Mouse (Mus musculus) liver, postnatal 0 days (tissue): ENCODE results near the gene Phf24. TPM values are rescaled to one million over a fixed set of nuclear protein-coding genes. Genes with fewer than 3 reads are reported as not detected.

ENCODE experiments used
- ATAC-seq: fragments of 200-750 bp; cut with Nextera tagmentation; 2 replicates; pipeline ENCODE4 v1.8.0; 2017; ENCODE audit warnings: mild to moderate bottlenecking, moderate library complexity
- DNase-seq: peaks from one replicate; pipeline ENCODE4 v3.0.0-alpha.2; 2016
- H3K27ac ChIP-seq: fragments of 300-500 bp; sonication (generic); 2 replicates; pipeline ENCODE4 v1.5.1; 2014; ENCODE audit warnings: antibody characterized with exemption, moderate library complexity, mild to moderate bottlenecking, low read depth
- H3K27me3 ChIP-seq: fragments of 300-500 bp; sonication (generic); 2 replicates; pipeline ENCODE4 v1.6.1; 2014; ENCODE audit warnings: low read length, control low read depth, mixed read lengths; ENCODE audit not compliant: insufficient read depth
- H3K36me3 ChIP-seq: fragments of 300-500 bp; sonication (generic); replicated peaks from 2 replicates; pipeline ENCODE4 v1.6.1; 2014; ENCODE audit warnings: mild to moderate bottlenecking, control low read depth, low read length, moderate library complexity, mixed read lengths; ENCODE audit not compliant: insufficient read depth
- H3K4me1 ChIP-seq: fragments of 300-500 bp; sonication (generic); 2 replicates; pipeline ENCODE4 v1.6.1; 2014; ENCODE audit warnings: antibody characterized with exemption, mild to moderate bottlenecking, control low read depth; ENCODE audit not compliant: insufficient read depth
- H3K4me2 ChIP-seq: fragments of 300-500 bp; sonication (generic); 2 replicates; pipeline ENCODE4 v1.6.1; 2014; ENCODE audit warnings: low read depth, mild to moderate bottlenecking, low read length, moderate library complexity, mixed read lengths
- H3K4me3 ChIP-seq: fragments of 300-500 bp; sonication (generic); 2 replicates; pipeline ENCODE4 v1.5.1; 2014; ENCODE audit warnings: low read depth, low read length
- H3K9ac ChIP-seq: fragments of 300-500 bp; sonication (generic); replicated peaks from 2 replicates; pipeline ENCODE4 v1.6.1; 2014; ENCODE audit warnings: mild to moderate bottlenecking, moderate library complexity
- H3K9me3 ChIP-seq: fragments of 300-500 bp; sonication (generic); 2 replicates; pipeline ENCODE4 v1.6.1; 2016; ENCODE audit warnings: mild to moderate bottlenecking, control low read depth, low read length, mixed read lengths
- CTCF ChIP-seq: sonication (generic); IDR thresholded peaks from 2 replicates; pipeline ENCODE4 v1.5.1; 2016; ENCODE audit warnings: antibody characterized with exemption, low read depth
- EP300 ChIP-seq: IDR thresholded peaks from 2 replicates; pipeline ENCODE4 v1.6.1; 2016; ENCODE audit warnings: antibody characterized with exemption, low read depth, mild to moderate bottlenecking
- WGBS: fragments of 180-500 bp; shearing (Covaris S2); extraction: QIAGEN DNeasy Blood & Tissue Kit; methylation state at CpG from one replicate; pipeline ENCODE4 v1.1.7; 2014; ENCODE audit not compliant: insufficient replicate concordance; 5-methylcytosine and 5-hydroxymethylcytosine counted together
- polyA plus RNA-seq: library from polyadenylated mRNA; unstranded; fragments of >200 nt; fragmentation: Nextera tagmentation; extraction: Ambion mirVana; gene quantifications from 2 replicates; pipeline ENCODE4 v1.2.1, GENCODE M21; 2015

Gene Phf24
- polyA plus RNA-seq, 1 experiment from 2014 or later = 0.12 TPM

DNA sequence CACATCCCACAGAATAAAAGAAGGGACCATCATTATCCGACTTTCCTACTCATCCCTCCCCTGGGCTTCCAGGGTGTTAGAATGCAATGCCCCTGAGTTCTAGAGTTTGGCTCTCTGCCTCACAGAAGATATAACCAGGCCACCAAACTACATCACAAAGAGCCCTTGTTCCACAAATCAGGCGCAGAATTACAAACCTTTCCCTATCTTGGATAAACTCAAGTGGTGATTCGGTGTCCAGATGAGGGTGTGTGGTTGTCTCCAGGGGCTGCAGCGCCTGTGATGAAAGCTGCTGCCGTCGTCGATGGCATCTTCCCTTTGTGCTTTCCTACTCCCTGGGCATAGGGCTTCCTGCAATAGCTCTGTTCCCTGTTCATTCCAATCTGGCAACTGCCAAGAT is 42.3 kb upstream of the Phf24 start, which contains the start of gene Fam205c:
TSS of gene Fam205c (minus strand) at position 101 of the 400 bp plus-strand sequence.
- Histone ChIP-seq H3K4me1 (peaks cover 8% of the 10 kb centered on the region), H3K27ac (no peak within 1 kb of the TSS), H3K9me3 (no peaks in the 10 kb centered on the region), H3K4me3 (no peak within 1 kb of the TSS), H3K27me3 (no peaks in the 10 kb centered on the region), H3K4me2 (no peak within 1 kb of the TSS), H3K36me3 (no peaks in the 10 kb centered on the region), H3K9ac (no peak within 1 kb of the TSS)
- ATAC-seq = no peak
- TF ChIP-seq EP300 = no peak
- TF ChIP-seq CTCF = no peak
- 85% methylated on average over 7 of the region's 7 CpGs for WGBS
- no peak for DNase-seq

GRCm38 (mm10) chr4:42876586-42877291 is 39.7 kb upstream of the Phf24 start:
- Histone ChIP-seq H3K36me3 (no peaks in the 10 kb centered on the region), H3K9me3 (no peaks in the 10 kb centered on the region), H3K27ac (no peak overlapping the region), H3K4me1 (peaks cover 9% of the 10 kb centered on the region), H3K27me3 (no peaks in the 10 kb centered on the region), H3K4me2 (no peak overlapping the region), H3K4me3 (no peak overlapping the region), H3K9ac (no peak overlapping the region)
- peak; percentile 52 for ATAC-seq
- WGBS = 33% methylated on average over 5 of the region's 5 CpGs
- peak; percentile 85 for TF ChIP-seq CTCF
- TF ChIP-seq EP300 = 0 out of 2 replicates have a peak, but pooled peaks have one; percentile 13
- DNase-seq = peak; percentile 76

DNA sequence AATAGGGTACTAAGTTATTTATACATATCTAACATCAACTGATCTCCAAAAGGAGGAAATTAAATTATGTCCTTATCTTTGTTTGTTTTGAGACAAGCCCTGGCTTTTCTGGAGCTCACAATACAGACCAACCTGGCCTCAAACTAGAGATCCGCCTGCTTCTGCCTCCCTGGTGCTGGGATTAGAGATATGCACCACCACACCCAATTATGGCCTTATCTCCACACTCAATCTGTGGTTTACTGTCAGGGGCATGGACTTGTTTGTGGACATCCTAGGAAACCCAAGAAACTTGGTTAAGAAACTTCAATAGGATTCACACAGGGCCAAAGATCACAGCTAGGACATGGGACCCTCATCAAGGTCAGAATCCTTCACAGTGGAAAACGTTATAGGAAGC is 38.8 kb upstream of the Phf24 start:
- no peak overlapping the region for H3K4me3 ChIP-seq
- ATAC-seq (no peak), DNase-seq (no peak)
- no peaks in the 10 kb centered on the region for H3K36me3 ChIP-seq
- no peaks in the 10 kb centered on the region for H3K27me3 ChIP-seq
- peaks cover 9% of the 10 kb centered on the region; the same call in 1 of the 2 replicates for H3K4me1 ChIP-seq
- H3K4me2 ChIP-seq = no peak overlapping the region
- H3K9me3 ChIP-seq = no peaks in the 10 kb centered on the region
- WGBS = 76% methylated on average over 2 of the region's 2 CpGs
- no peak overlapping the region for H3K27ac ChIP-seq
- TF ChIP-seq EP300 = peak; percentile 78
- TF ChIP-seq CTCF = no peak
- no peak overlapping the region for H3K9ac ChIP-seq

DNA sequence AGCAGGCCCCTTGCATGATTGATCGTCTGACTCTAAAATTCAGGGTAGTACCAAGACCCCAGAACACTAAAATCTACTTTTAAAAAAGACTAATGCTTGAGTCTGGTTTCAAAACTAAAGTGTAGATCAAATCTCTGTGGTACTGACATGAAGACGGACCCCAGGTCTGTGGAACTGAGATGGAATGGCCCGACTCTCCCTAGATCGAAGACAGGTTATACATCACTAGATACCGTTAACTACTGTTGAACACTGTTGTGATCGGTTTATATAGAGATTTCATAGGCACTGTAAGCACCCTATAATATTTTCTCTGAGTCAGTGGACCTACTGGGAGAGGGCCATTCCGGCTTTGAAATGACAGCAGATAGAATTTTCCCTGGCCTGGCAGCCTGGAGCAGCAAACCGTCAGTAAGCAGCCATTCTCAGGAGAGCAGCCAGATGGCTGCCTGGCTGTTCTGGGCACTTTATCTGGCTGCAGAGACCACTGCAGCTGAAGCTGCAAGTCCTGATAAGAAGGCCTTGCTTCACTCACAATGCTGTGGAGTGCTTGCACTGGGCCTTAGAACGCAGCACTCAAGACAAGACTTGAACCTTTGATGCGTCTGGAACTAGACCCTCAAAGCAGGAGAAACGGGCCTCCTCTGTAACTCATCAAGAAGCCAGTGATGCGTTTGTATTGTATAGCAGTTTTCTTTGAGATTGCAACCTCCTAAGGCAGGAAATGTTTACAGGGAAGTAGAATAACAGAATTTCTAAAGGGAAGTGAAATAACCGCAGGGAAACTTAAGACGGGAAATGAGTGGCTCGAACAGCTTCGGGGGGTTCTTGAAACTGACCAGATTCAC is 36.4 kb upstream of the Phf24 start:
- no peaks in the 10 kb centered on the region for H3K36me3 ChIP-seq
- TF ChIP-seq EP300 = peak; percentile 97
- TF ChIP-seq CTCF = peak; percentile 42
- peak overlapping the region; percentile 60 for H3K9ac ChIP-seq
- 42% methylated on average over 16 of the region's 16 CpGs for WGBS
- H3K9me3 ChIP-seq = no peaks in the 10 kb centered on the region
- DNase-seq (peak; percentile 63), ATAC-seq (peak; percentile 97)
- peak overlapping the region; percentile 87 for H3K27ac ChIP-seq
- H3K4me3 ChIP-seq = peak overlapping the region; percentile 46
- H3K4me1 ChIP-seq = peaks cover 9% of the 10 kb centered on the region; the same call in 1 of the 2 replicates
- H3K4me2 ChIP-seq = peak overlapping the region; percentile 60
- H3K27me3 ChIP-seq = no peaks in the 10 kb centered on the region

- Histone ChIP-seq H3K9ac (peak overlapping the region; percentile 60), H3K27me3 (no peaks in the 10 kb centered on the region), H3K4me3 (peak overlapping the region; percentile 46), H3K4me1 (peaks cover 9% of the 10 kb centered on the region; the same call in 1 of the 2 replicates), H3K36me3 (no peaks in the 10 kb centered on the region), H3K4me2 (peak overlapping the region; percentile 60), H3K9me3 (no peaks in the 10 kb centered on the region), H3K27ac (peak overlapping the region; percentile 87)
- DNase-seq = no peak
- peak; percentile 73 for ATAC-seq
- no peak for TF ChIP-seq EP300
- TF ChIP-seq CTCF = no peak
- 4% methylated on average over 1 of the region's 1 CpGs for WGBS
Observed at GRCm38 (mm10) chr4:42880677-42880948, 35.8 kb upstream of the Phf24 start.

DNA sequence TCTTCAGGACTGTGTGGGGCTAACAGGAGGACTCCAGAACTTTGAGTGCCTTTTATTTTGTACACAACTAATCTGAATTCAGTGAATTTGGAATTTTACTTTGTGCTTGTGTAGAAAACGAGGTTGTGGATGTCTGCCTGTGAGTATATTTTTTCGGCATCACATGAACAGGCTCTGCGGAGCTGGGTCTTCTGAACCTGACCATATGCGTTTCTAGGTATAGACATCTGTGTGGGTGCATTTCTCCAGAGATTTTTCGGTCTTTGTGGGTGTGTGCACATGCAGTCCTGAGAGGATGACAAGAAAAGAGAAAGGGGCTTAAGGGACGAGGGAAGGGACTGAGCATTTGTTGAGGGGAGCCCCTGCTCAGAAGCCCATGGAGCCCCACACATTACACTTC is 29.5 kb upstream of the Phf24 start:
- Histone ChIP-seq H3K4me1 (no peaks in the 10 kb centered on the region), H3K27ac (no peak overlapping the region)
- ATAC-seq = no peak

More for the DNA sequence above, 29.5 kb upstream of the Phf24 start:
- H3K9ac ChIP-seq = no peak overlapping the region
- 77% methylated on average over 6 of the region's 6 CpGs for WGBS
- H3K4me3 ChIP-seq = no peak overlapping the region
- H3K27me3 ChIP-seq = no peaks in the 10 kb centered on the region
- H3K36me3 ChIP-seq = no peaks in the 10 kb centered on the region
- no peak for TF ChIP-seq EP300
- TF ChIP-seq CTCF = no peak
- no peaks in the 10 kb centered on the region for H3K9me3 ChIP-seq
- no peak for DNase-seq
- H3K4me2 ChIP-seq = no peak overlapping the region
